Mouse (Mus musculus) kidney, postnatal 0 days (tissue): Measurements from ENCODE around the gene Fam155a. TPM values are rescaled to one million over a fixed set of nuclear protein-coding genes. Genes with fewer than 3 reads are reported as not detected.

Source experiments
- ATAC-seq: fragments of 200-750 bp; cut with Nextera tagmentation; replicated peaks from 2 replicates; pipeline ENCODE4 v1.8.0; 2017; ENCODE audit warnings: low read depth, moderate number of reproducible peaks, moderate TSS enrichment, moderate library complexity; ENCODE audit not compliant: low FRiP score
- DNase-seq: peaks from one replicate; pipeline ENCODE4 v3.0.0-alpha.2; 2016; ENCODE audit warnings: low spot score
- H3K27ac ChIP-seq: fragments of 300-500 bp; sonication (generic); 2 replicates; pipeline ENCODE4 v1.5.1; 2014; ENCODE audit warnings: mild to moderate bottlenecking
- H3K27me3 ChIP-seq: fragments of 300-500 bp; sonication (generic); 2 replicates; pipeline ENCODE4 v1.6.1; 2014; ENCODE audit warnings: low read length, mixed read lengths; ENCODE audit not compliant: insufficient read depth
- H3K36me3 ChIP-seq: fragments of 300-500 bp; sonication (generic); 2 replicates; pipeline ENCODE4 v1.6.1; 2014; ENCODE audit warnings: low read length, mixed read lengths; ENCODE audit not compliant: insufficient read depth
- H3K4me1 ChIP-seq: fragments of 300-500 bp; sonication (generic); replicated peaks from 2 replicates; pipeline ENCODE4 v1.6.1; 2014; ENCODE audit warnings: antibody characterized with exemption, low read length, mixed read lengths; ENCODE audit not compliant: insufficient read depth
- H3K4me2 ChIP-seq: fragments of 300-500 bp; sonication (generic); 2 replicates; pipeline ENCODE4 v1.6.1; 2014; ENCODE audit warnings: mild to moderate bottlenecking, low read length, moderate library complexity, mixed read lengths
- H3K4me3 ChIP-seq: fragments of 300-500 bp; sonication (generic); replicated peaks from 2 replicates; pipeline ENCODE4 v1.5.1; 2014; ENCODE audit warnings: low read depth, low read length
- H3K9ac ChIP-seq: fragments of 300-500 bp; sonication (generic); 2 replicates; pipeline ENCODE4 v1.6.1; 2014; ENCODE audit warnings: low read depth, low read length
- H3K9me3 ChIP-seq: fragments of 300-500 bp; sonication (generic); replicated peaks from 2 replicates; pipeline ENCODE4 v1.6.1; 2016; ENCODE audit warnings: low read length, inconsistent platforms, mixed read lengths
- CTCF ChIP-seq: IDR thresholded peaks from 2 replicates; pipeline ENCODE4 v1.5.1; 2016; ENCODE audit warnings: antibody characterized with exemption, low read depth, mild to moderate bottlenecking, moderate library complexity
- WGBS: fragments of 180-500 bp; shearing (Covaris S2); extraction: QIAGEN DNeasy Blood & Tissue Kit; methylation state at CpG from one replicate; pipeline ENCODE4 v1.1.7; 2014; 5-methylcytosine and 5-hydroxymethylcytosine counted together
- polyA plus RNA-seq: library from polyadenylated mRNA; unstranded; fragments of >200 nt; fragmentation: Nextera tagmentation; extraction: Ambion mirVana; gene quantifications from 2 replicates; pipeline ENCODE4 v1.2.1, GENCODE M21; 2015

Fam155a gene
- polyA plus RNA-seq, 1 experiment from 2014 or later: 0.14 TPM

- no peaks in the 10 kb centered on the region for H3K27me3 ChIP-seq
- H3K9me3 ChIP-seq: no peaks in the 10 kb centered on the region
- no peaks in the 10 kb centered on the region for H3K4me1 ChIP-seq
- no peak overlapping the region for H3K4me2 ChIP-seq
- H3K27ac ChIP-seq: no peak overlapping the region
- H3K36me3 ChIP-seq: no peaks in the 10 kb centered on the region
- WGBS: 65% methylated on average over 4 of the region's 4 CpGs
- H3K9ac ChIP-seq: no peak overlapping the region
- no peak overlapping the region for H3K4me3 ChIP-seq
- DNase-seq: no peak
- ATAC-seq: no peak
- no peak for TF ChIP-seq CTCF
These were observed 426.8 kb downstream of the Fam155a start for GRCm38 (mm10) chr8:9344136-9344535.

- Histone ChIP-seq H3K4me1 (no peaks in the 10 kb centered on the region), H3K27me3 (no peaks in the 10 kb centered on the region), H3K27ac (no peak overlapping the region), H3K4me3 (no peak overlapping the region), H3K9me3 (no peaks in the 10 kb centered on the region), H3K4me2 (no peak overlapping the region), H3K36me3 (no peaks in the 10 kb centered on the region), H3K9ac (no peak overlapping the region)
- DNase-seq (no peak), ATAC-seq (no peak)
- WGBS: 76% methylated on average over 9 of the region's 9 CpGs
- no peak for TF ChIP-seq CTCF
These were observed 428.0 kb downstream of the Fam155a start for GRCm38 (mm10) chr8:9342998-9343397.

- no peak for TF ChIP-seq CTCF
- WGBS: 82% methylated on average over 9 of the region's 9 CpGs
These were observed 428.4 kb downstream of the Fam155a start for GRCm38 (mm10) chr8:9342593-9342992.

GRCm38 (mm10) chr8:9337905-9338304 lies 433.1 kb downstream of the Fam155a start:
- TF ChIP-seq CTCF: no peak
- H3K4me3 ChIP-seq: no peak overlapping the region
- ATAC-seq (no peak), DNase-seq (no peak)
- H3K9ac ChIP-seq: no peak overlapping the region
- 86% methylated on average over 8 of the region's 8 CpGs for WGBS
- H3K27ac ChIP-seq: no peak overlapping the region
- H3K4me1 ChIP-seq: no peaks in the 10 kb centered on the region
- no peaks in the 10 kb centered on the region for H3K9me3 ChIP-seq
- no peak overlapping the region for H3K4me2 ChIP-seq
- no peaks in the 10 kb centered on the region; the same call in 1 of the 2 replicates for H3K27me3 ChIP-seq
- no peaks in the 10 kb centered on the region for H3K36me3 ChIP-seq

More at GRCm38 (mm10) chr8:9342593-9342992, 428.4 kb downstream of the Fam155a start:
- Histone ChIP-seq H3K27ac (no peak overlapping the region), H3K4me1 (no peaks in the 10 kb centered on the region), H3K9ac (no peak overlapping the region), H3K27me3 (no peaks in the 10 kb centered on the region; the same call in 1 of the 2 replicates), H3K4me3 (no peak overlapping the region), H3K9me3 (no peaks in the 10 kb centered on the region), H3K36me3 (no peaks in the 10 kb centered on the region), H3K4me2 (no peak overlapping the region)
- no peak for DNase-seq
- ATAC-seq: no peak

GRCm38 (mm10) chr8:9335933-9336303 lies 435.0 kb downstream of the Fam155a start:
- 39% methylated on average over 6 of the region's 6 CpGs for WGBS
- peak; percentile 7 for DNase-seq

GRCm38 (mm10) chr8:9335285-9335932 lies 435.6 kb downstream of the Fam155a start:
- WGBS: 29% methylated on average over 10 of the region's 10 CpGs
- TF ChIP-seq CTCF: no peak
- no peaks in the 10 kb centered on the region for H3K9me3 ChIP-seq
- H3K36me3 ChIP-seq: no peaks in the 10 kb centered on the region
- H3K4me2 ChIP-seq: no peak overlapping the region
- no peak overlapping the region for H3K27ac ChIP-seq
- H3K4me1 ChIP-seq: no peaks in the 10 kb centered on the region
- H3K4me3 ChIP-seq: no peak overlapping the region
- ATAC-seq: no peak
- no peaks in the 10 kb centered on the region; the same call in 1 of the 2 replicates for H3K27me3 ChIP-seq
- no peak overlapping the region for H3K9ac ChIP-seq
- peak; percentile 23 for DNase-seq

More at GRCm38 (mm10) chr8:9335933-9336303, 435.0 kb downstream of the Fam155a start:
- H3K27ac ChIP-seq: no peak overlapping the region
- no peaks in the 10 kb centered on the region; the same call in 1 of the 2 replicates for H3K27me3 ChIP-seq
- H3K36me3 ChIP-seq: no peaks in the 10 kb centered on the region
- no peak overlapping the region for H3K9ac ChIP-seq
- H3K4me1 ChIP-seq: no peaks in the 10 kb centered on the region
- ATAC-seq: no peak
- TF ChIP-seq CTCF: no peak
- no peak overlapping the region for H3K4me2 ChIP-seq
- H3K9me3 ChIP-seq: no peaks in the 10 kb centered on the region
- H3K4me3 ChIP-seq: no peak overlapping the region

GRCm38 (mm10) chr8:9332766-9333165 lies 438.2 kb downstream of the Fam155a start:
- DNase-seq (no peak), ATAC-seq (no peak)
- no peaks in the 10 kb centered on the region for H3K4me1 ChIP-seq
- no peak for TF ChIP-seq CTCF
- WGBS: 82% methylated on average over 2 of the region's 2 CpGs
- no peak overlapping the region for H3K27ac ChIP-seq
- no peaks in the 10 kb centered on the region; the same call in 1 of the 2 replicates for H3K27me3 ChIP-seq
- no peaks in the 10 kb centered on the region for H3K9me3 ChIP-seq
- H3K36me3 ChIP-seq: no peaks in the 10 kb centered on the region
- no peak overlapping the region for H3K4me3 ChIP-seq
- no peak overlapping the region for H3K4me2 ChIP-seq
- no peak overlapping the region for H3K9ac ChIP-seq
